Mouse (Mus musculus) natural killer cell, adult 2 months (primary cell): ENCODE results near the gene Sars2.

Experiments used
- DNase-seq, 2 experiments: peaks; one replicate each; pipeline ENCODE4 v3.0.0; 2022; ENCODE audit warnings: low spot score in 2 of 2

Gene Sars2

DNA sequence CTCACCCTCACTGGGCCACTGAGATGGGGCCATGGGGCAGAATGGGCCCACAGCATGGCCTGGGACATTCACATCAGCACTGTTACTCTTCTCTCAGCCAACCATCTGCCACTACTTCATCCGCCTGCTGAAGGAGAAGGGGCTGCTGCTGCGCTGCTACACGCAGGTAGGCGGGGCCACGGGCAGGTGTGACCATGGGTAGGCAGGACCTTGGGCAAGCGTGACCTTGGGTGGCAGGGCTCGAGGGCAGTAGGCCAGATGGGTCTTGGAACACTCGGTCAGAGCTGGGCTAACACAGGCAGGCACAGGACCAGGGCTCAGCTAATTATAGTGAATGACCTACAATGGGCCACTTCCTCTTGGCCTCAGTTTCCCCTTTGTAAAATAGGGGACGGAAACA lies 37.0 kb downstream of the Sars2 start:
- no peak for DNase-seq

DNA sequence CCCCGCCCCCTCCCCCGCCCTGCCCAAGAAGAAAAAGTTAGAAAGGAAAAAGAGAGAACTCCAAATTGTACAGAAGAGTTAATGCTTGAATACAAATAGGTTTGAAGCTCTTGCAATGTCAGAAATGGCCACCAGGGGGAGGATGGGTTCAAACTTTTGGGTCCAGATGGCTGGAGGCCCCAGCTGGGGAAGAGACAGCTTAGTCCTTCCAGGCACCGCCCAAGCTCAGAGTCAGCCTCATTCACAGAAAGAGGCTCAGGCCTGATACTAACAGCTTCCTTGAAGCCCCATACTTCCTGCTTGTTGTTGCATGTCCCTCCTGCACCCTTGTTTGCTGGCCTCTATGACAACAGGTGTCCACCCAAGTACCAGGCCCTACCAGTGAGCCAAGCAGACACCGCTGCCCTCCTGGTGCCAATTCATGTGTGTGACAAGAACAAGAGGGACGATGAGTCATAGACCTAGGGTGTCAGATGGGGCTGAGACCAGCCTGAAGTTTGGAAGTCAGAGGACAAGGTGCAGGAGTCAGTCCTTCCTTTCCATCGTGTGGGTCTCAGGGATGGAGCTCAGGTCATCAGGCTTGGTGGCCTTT lies 38.4 kb downstream of the Sars2 start:
- peak; percentile 89 for DNase-seq

DNA sequence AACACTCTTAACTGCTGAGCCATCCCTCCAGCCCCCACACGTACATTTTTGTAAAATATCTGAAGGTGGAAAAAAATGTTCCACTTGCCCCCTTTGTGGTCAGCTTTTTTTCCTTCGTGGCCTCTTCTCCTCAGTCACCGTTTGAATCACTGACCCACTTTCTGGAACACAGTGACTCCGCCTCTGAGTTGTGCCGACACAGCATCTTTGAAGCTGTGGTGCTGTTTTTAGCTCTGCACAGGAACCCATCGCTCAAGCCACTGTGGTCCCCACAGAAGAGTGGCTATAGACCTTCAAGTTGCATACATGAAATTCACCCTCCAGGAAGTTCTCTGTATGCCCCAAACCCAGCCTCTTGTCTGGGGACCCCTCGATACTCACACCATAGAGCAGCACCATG lies 39.1 kb downstream of the Sars2 start:
- no peak for DNase-seq

DNA sequence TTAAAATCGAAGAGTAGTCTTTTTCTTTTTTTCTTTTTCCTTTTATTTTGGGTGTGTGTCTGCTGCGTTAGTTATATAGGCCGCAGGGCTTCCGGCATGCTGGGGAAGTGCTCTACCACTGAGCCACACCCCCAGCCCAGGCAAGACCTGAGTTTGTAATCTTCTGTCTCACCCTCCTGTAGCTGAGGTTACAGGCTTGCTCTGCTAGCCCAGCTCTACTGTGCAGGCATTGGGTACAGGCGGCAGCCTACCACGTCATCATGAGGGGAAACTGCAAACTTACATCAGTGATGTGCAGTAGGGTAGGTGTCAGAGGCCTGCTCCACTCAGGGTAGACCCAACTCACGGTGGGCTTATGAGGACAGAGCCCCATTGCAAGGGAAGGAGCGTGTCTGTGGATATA lies 39.5 kb downstream of the Sars2 start:
- peak; percentile 78 to 80 for DNase-seq

DNA sequence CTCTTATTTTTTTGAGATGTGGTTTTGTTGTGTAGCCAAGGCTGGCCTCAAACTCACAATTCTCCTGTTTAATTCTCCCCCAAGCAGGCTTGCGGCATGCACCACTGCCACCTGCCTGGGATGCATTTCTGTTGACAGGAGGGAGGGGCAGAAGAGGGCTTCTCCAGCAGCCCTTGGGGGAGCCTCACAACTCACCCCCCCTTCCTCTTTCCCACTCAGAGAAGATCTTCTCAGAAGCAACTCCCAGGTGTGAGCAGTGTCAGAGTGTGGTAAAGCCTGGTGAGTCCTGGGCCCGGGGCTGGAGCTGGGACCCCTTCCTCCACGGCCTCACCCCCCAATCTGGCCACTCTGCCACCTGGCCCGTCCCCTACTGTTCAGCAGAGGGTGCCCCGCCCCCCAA lies 43.4 kb downstream of the Sars2 start:
- DNase-seq: no peak

DNA sequence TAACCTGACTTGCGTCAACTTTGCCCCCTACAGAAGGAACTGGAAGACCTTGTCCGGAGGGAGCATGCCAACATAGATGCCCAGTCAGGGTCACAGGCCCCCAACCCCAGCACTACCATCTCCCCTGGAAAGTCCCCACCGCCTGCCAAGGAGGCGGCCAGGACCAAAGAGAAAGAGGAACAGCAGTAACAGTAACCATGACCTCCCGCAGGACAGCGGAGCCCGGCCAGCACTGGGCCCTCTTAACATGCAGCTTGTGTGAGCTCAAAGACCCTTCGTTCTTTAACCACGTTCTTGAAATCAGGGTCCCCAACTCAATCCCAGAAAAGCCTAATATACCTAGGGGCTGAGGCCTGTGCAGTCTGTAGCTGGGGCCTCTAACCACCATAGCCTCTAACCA lies 46.1 kb downstream of the Sars2 start:
- no peak for DNase-seq

DNA sequence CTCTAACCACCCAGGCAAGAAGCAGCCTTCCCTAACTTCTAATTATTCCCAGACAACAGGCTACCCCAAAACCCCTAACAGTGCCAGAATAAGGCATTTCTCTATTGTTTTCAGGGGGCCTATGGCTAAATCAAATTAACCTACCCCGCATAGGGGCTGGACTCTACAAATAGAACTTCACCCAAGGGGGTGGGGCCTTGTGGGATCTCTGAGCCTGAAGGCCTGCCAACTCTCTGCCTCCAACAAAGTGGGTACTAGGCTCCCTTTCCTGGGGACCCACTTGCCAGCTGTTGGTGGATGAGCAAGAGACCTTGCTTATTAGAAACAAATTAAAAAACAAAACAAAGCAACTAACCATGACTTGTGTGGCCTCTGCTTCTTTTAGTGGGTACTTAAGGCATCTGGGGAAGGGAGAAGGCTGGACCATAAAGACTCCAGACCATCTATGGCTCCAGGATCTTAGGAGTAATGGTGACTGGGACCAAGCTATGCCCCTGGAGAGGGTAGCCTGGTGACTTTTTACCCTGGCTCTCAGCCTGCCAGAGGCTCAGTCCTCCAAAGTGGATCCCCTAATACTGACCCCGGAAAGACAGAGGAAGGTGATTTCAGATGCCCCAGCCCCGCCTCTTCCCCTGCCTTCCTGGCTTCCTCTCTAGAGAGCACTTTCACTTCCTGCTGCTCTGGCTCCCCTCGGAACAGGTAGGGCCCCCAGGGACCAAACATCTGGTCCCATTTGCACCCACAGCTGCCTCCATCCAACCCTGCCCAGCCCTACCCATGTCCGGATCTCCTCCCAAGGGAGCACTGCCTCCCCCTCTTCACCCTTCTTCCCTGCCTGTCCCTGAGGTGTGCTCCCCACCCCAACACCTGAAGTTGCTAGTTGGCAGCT lies 46.8 kb downstream of the Sars2 start, which contains the start of gene Rinl:
TSS of gene Rinl (plus strand) at position 663 of the 889 bp plus-strand sequence.
- DNase-seq: peak; percentile 42 to 80

DNA sequence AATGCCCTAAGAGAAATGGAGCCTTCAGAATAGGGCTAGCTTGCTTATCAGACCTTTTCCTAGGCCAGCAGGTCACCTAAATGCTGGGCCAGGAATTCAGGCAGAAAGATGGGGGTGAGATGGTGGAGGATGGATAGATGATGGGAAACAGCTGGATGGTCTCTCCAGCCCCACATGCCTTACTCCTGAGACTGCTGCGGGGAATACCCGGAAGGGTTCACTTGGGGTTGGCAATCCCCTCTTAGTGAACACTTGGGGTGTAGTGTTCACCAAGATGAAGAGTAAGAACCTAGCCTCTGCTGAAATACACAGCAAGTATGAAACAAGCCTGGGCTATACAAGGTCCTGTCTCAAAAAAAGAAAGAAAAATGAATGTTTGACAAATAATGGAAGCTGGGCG lies 47.4 kb downstream of the Sars2 start:
- no peak for DNase-seq

DNA sequence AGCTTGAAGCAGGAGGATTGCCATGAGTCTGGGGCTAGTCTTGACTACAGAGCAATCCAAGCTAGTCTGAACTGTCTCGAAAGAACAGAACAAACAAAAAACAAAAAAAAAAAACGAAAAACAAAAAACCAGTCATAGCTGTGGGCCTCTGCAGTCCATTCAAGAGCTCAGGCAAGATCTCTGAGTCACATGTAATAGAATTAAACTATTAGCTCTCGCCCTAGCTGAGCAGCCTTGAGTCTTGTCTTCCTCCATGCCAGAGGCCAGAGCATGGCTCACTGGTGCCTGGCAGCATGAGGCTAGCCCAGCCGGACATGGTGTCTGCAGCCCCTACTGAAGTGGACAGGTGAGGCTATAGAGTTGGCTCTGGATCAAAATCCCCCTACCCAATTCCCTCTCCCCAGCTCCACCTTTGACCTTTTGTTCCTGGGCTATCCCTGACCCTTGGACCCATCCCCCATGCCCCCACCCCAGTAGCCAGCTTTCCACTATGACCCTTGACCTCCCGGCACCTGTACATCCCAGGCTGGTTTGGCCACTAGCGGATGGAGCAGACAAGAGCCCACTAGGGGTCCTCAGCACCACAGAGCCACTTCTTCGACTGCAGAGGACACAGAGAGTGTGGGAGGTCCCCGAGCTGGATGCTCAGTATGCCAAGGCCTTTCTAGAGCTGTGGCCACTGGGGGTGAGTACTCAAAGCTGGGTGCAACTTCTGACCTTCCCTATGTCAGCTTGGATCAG lies 48.4 kb downstream of the Sars2 start:
- no peak for DNase-seq

DNA sequence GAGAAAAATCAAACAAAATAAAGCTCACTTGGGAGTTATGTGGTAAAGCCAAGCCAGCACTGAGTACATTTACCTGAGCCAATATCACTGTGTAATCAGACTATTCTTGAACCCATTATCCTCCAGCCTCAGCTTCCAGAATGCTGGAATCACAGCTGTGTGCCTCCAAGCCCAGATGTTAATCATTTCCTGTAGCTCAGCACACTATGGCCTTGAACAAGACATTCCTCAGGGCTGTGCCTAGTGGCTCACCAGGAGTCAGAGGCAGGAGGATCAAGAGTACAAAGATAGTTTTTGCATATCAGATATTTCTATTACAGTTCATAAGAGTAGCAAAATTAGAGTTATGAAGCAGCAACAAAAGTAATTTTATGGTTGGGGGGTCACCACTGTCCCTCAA lies 49.9 kb downstream of the Sars2 start:
- no peak for DNase-seq

DNA sequence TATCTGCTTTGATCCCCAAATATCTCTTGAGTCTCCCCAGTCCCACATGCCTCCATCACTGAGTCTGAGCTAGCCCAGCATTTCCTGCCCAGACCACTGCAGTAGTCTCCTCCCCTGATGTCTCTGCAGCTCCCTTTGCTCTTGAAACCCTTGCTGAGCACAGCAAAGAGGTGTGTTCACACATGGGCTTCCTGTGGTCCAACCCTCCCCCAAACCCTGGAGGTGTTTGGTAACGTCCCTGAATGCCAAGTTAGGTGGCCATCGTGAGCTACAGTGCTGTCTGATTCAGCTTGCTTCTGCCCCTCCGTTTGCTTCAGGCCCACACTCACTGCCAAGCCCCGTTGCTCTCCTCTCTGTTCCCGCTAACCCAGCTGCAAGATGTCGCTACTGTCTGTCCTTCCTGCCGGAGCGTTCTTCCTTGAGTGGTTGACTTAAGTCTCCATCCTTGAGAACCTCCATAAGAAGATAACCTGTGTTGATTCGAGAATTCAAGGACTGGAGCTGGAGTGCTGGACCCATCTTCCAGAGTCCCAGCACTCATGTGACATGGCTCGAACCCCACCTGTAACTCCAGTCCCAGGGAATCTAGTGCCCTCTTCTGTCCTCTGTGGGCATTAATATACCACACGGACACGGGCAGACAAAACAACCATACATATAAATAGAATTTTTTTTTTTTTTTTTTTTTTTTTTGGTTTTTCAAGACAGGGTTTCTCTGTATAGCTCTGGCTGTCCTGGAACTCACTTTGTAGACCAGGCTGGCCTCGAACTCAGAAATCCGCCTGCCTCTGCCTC lies 50.8 kb downstream of the Sars2 start:
- peak; percentile 80 to 89 for DNase-seq

DNA sequence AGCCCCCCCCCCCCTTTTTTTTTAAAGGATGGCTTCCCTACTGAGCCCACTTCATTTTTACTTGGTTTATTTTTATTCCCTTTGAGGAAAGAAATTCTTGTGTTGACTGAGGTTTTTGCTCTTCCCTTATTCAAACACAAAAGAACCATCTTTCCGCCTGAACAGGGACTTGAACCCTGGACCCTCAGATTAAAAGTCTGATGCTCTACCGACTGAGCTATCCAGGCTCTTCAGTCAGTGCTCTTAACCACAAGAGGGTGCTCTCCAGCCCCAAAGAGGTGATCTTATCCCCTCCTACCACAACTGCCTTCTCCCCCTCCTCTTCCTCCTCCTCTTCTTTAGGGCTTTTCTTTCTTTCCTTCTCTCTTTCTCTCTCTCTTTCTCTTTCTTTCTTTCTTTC lies 52.0 kb downstream of the Sars2 start:
- DNase-seq: no peak

DNA sequence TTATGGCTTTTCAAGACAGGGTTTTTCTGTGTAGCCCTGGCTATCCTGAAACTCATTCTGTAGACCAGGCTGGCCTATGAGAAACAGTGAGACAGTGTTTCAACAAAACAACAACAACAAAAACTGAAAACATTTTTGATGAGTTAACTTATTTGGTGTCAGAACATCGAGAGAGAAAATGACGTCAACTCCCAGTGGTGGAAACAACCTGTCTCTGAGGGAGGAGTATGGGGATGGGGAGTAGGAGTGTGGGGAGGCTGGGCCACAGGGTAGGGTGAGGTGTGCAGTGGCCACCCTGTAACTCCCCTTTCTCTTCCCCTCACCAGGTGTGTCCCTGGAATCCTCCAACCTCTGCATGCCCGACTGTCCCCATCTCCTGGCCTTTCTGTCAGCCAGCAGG lies 52.7 kb downstream of the Sars2 start:
- no peak for DNase-seq

DNA sequence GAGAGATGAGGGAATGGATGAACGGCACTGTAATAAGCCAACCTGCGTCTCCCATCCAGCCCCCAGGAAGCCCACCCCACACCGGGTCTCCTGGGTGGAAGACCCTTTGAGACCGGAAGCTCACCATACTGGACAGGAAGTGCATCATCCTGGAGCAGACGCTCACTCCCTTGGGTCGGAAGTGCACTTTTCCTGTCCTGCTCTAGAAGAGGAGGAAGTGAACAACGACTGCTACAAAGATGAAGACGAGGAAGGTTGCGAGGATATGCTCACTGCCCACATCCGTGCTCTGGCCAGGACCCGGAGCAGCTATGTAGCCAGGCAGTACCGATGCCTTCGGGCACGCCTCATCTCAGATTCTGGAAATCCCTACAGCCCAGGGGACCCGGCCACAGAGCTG lies 54.0 kb downstream of the Sars2 start:
- DNase-seq: no peak

DNA sequence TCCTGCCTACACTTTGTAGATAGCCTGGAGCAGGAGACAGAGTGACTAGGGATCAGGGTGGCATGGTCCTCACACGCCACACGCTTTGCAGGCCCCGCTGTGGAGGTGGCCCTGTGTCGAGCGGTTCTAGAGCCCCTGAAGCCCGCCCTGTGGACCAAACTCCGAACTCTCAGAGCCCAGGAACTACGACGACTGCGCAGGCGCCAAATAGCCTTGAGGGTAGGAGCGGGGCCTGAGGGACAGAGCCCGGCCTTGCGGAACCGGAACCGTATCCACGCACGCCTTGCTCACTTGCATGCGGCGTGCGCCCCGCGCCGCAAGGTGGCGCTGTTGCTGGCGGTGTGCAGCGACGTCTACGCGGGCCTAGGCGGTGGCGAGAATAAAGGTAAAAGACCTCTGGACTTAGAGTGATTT lies 54.8 kb downstream of the Sars2 start:
- peak; percentile 72 to 81 for DNase-seq

DNA sequence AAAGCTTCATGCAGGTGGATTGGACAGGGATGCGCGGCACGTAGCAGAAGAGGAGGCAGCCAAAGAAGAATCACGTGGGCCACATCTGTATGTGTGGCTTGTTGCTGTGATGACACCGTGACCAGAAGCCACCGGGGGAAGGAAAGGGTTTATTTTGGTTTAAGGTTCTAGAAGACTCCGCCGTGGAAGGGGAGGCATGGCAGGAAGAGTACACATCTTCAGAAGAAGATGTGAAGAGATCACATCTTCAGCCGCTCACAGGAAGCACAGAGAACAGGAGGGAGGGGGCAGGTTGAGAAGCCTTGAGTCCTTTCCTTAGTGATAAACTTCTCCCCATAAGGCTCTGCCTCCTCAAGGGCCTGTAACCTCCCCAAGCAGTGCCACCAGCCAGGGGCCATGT lies 58.2 kb downstream of the Sars2 start:
- DNase-seq: no peak

DNA sequence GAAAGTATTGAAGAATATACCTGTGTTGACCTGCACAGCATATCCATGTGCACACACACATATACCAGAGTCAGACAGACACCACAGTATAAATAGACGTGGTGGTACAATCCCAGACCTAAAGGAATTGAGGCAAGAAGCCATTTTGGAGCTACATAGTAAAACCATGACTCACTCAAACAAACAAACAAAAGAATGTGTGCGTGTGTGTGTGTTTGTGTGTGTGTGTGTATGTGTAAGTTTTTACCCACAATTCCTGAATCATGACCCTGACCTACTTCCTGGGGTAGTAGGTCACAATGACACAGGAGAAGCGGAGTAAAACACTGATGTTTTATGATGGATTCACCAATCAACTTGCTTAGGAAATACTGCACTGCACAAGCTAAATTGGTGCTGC lies 59.7 kb downstream of the Sars2 start:
- DNase-seq: no peak

DNA sequence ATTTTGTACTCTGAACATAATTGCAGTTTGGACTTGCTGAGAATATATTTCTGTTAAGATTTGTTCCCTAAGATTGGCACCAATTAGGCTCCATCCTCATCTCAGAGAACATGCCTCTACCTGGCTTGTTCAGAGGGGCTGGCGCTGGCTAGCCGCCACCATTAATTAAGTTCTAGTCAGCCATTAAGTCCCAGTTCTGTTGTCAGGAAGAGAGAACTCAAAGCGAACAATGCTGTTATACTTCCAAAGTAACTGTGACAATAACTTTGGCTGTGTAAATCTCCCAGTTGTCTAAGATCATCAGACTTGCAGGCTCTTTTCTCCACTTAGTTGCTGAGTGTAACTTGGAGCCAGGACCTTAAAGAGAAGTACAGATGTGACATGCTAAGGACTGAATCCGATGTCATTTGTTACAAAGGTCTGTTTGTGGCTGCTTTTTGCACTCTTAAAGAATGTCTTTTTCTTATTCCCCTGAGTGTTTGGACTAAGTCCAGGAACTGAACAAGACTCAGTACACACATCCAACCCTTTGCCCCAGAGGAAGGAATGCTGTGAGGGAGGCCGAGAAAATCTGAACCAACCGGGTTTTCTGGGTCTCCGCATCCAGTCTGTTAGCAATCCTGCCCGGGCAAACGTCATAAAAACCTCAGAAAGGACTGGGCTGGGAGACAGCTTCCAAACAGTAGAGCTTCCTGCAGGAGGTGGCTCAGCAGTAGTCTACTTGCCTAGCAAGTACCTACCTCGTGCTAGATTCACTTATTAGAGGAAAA lies 60.3 kb downstream of the Sars2 start:
- DNase-seq: no peak

DNA sequence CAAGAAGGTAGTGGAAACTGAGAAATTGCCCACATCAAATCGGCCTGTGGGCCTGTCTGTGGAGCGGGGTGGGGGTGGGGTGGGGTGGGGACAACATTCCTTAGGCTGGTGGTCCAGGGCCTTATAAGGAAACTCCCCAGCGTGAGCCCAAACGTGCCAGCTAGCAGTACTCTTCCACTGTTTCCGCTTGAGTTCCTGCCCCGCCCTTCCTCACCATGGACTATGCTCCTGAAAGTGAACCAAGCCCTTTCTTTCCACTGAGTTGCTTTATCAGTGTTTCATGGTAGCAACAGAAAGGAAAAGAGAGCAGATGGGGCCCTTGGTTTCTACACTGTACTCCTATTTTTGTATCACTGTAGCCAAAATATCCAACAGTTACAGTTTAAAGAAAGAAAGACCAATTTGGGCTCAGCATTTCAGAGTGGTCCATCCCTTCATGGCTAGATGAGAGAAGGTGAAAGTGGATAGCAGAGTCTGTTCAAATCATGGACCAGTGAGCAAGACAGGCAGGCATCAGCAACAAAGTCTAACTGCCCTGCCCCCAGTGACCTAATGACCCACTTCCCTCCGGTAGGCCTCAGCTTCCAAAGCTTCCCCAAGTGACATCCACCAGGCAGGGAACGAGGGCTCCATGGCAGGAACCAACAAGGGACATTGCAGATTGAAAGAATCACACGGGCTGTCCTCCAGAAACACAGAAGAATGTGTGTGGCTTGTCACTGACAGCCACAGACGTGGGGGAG lies 61.2 kb downstream of the Sars2 start:
- no peak for DNase-seq
